Mouse (Mus musculus): ENCODE data around the gene Imp4.

Imp4 gene

DNA sequence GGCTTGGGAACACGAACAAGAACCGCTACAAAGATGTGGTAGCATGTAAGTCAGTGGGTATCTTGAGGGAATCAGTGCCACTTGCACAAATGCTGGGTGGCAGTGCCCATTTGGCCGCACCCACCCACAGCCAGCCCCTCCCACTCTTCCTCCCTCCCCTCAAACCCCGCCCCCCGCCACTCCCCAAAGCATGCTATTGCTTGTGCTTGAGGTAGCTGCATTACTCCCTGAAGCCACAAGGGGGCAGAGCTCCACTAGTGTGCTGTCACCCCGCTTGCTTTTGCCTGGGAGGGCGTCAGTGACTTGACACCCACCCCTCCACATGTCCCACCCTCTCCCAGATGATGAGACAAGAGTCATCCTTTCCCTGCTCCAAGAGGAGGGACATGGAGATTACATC lies 23.1 kb downstream of the Imp4 start:
- peak; percentile 29 to 50 for DNase-seq

DNA sequence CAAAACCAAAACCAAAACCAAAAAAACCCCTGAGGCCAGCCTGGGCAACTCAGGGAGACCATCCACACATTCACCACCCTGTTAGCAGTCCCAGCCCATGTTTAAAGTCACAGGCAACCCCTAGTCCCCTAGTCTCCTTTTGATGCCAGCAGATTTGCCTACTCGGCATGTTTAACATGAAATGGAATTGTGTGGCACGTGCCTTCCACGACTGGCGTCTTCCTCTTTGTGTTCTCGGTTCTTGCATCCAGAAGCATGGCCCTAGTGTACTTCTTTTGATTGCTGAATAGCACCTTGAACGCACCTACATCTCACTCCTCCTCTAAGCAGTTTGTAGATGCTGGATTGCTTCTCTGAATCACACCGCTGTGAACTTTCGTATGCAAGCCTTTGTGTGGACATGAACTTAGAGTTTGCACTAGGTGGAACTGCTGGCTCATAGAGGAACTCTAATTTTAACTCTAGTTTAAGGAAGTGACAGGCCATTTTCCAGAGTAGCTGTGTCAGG lies 24.7 kb downstream of the Imp4 start:
- DNase-seq = no peak

DNA sequence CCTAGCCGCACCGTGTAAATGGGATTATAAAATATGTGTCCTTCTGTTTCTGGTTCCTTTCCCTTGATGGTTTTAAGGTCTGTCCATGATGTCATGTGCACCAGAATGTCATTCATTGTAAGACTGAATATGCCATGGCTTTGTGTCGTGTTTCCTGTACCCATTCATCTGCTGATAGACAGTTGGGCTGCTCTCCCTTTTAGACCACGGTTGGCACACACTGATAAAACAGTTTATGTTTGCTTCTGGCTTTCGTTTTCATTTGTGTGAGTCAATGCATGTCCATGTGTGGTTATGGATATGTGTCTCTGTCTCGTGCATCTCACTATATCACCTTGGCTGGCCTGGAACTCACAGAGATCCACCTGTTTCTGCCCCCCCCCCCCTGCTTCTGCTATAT lies 25.8 kb downstream of the Imp4 start:
- DNase-seq = no peak

DNA sequence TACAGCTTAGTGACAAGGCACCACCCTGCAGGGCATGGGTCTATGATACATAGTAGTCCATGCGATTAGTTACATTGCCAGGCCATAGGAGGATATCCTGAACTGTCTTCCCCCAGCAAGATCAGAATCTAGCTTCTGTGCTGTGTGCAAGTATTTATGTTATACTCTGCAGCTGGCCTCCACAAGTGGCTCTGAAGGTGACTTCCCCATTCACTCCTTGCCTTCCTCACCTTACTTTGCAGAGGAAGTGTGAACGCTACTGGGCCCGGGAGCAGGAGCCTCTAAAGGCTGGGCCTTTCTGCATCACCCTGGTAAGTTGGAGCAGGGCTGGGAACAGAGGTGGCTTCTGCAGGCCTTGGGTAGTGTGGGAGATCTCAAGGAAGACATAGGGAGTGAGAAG lies 28.4 kb downstream of the Imp4 start:
- no peak for DNase-seq

GRCm38 (mm10) chr1:34468500-34468899 lies 28.8 kb downstream of the Imp4 start:
- no peak for DNase-seq

DNA sequence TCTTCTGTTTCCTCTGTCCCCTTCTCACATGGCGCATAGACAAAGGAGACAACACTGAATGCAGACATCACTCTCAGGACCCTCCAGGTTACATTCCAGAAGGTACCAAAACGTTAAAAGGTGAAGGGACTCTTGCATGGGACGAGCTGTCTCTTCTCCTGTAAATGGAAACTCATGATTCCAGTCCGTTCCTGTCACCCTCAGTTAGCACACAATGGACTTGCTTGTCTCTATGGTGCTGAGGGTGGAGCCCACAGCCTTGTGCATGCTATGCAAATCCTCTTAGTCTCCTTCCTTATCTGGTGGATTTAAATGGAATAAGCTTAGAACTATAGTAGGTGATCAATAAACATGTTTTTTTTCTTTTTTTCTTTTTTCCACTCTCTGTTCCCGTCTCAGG lies 30.1 kb downstream of the Imp4 start:
- no peak for DNase-seq

- DNase-seq = peak in 1 of 2 experiments; percentile 31
These were observed 33.0 kb downstream of the Imp4 start for GRCm38 (mm10) chr1:34472427-34473300.

- DNase-seq = no peak
These were observed 39.4 kb downstream of the Imp4 start for GRCm38 (mm10) chr1:34478891-34479655.

DNA sequence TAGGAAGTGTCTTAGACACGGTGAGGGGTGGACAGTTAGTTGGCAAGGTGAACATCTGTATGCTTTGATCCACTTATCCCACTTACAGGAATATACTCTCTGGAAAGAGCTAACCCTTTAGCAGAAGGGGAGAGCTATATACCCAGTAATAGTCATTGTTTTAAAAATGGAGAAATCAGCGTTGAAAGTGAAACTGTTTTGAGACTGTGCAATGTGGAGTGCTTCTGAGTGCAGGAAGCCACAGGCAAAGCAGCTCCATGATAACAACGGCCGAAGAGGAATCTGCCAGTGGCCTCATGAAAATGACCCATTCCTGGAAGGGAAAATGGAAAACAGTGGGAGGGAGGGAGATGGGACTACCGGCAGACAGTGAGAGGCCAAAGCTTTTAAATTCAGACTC lies 41.1 kb downstream of the Imp4 start:
- DNase-seq = no peak

DNA sequence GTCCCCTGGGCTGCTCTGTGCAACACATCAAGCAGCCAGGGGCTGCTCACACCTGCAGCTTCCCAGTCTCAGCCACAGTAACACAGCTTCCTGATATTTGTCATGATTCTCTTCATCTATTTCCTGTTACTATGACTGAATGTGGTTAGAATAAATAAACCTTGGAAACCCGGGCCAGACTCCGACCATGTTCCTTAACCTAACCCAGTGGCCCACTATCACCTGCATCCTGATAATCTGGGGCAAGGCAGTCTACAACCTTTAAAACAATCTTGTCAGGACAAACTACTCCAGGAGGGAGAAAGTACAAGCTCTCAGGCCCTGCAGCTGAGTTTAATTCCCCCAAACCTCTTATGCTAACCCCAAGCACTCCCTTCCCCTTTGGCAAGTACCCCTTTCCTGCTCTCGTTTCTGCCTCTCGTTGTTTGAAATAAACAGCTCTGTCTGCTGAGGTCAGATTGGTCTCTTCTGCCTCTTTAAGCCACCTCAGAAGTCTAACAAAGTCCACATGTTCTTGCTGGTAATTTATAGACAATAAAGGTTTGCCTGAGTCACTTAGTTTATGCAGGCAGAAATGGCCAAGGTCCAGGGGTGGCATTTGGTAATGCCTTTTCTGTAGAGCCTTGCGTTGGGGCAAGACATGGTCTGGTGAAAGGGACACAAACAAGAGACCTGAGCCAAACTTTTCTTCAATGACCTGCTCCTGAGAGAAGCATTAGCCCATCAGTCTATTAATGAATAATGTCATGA lies 42.4 kb downstream of the Imp4 start:
- no peak for DNase-seq

- no peak for DNase-seq
These were observed 44.8 kb downstream of the Imp4 start for GRCm38 (mm10) chr1:34484470-34484869.

GRCm38 (mm10) chr1:34485461-34486188 lies 46.0 kb downstream of the Imp4 start:
- DNase-seq = peak; percentile 22 to 52

DNA sequence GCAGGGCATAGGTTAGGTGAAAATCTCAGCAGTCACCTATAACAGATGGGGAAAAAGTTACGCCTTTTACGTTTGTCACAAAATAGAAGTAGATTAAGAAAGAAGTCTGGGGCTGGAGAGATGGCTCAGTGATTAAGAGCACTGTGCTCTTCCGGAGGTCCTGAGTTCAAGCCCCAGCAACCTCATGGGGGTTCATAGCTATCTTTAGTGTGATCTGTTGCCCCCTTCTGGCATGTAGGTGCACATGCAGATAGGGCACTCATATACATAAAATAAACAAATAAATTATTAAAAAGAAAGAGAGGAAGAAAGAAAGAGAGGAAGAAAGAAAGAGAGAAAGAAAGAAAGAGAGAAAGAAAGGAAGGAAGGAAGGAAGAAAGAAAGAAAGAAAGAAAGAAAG lies 47.7 kb downstream of the Imp4 start:
- DNase-seq = no peak

- no peak for DNase-seq
These were observed 50.3 kb downstream of the Imp4 start for GRCm38 (mm10) chr1:34489852-34490541.

DNA sequence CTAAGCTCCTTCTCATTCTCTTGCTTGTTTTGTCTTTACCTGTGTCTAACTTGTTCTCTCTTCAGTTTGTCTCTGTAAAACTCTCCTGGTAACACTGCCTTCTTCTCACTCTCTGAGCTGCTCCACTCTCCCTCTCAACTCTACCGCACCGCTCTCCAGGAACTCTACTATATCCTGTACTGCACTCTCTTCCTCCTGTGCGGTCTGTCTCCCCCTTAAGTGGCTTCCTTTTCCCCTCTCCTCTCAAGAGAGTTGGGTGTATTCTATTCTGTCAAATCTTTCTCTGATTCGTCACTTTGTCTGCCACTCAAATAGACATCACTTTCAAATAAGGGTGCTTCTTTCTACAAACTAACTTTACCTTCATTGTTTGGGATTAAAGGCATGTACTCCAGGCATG lies 51.8 kb downstream of the Imp4 start:
- DNase-seq = no peak

Measured in kidney, adult 8-10 months (tissue).